Mouse (Mus musculus): ENCODE measurements around the gene Adgrl3.

DNA sequence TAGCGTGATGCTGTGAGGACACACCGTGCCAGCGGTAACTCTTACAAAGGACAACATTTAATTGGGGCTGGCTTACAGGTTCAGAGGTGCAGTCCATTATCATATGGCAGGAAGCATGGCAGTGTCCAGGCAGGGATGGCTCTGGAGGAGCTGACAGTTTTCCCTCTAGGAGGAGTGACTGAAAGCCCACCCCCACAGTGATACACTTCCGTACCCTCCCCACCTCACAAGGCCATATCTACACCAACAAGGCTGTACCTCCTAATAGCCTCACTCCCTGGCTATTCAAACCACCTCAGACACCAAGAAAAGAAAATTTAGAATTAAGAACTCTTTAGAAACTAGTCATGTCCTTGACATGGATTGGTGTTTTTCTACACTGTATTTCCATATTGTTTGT lies 583.0 kb downstream of the Adgrl3 start:
- TF ChIP-seq CTCF (IDR thresholded peaks at IDR 0.05; ENCODE audit: low read depth) (no peak), EP300 (optimal IDR thresholded peaks at IDR 0.05) (no peak)

Measured in stomach, postnatal 0 days (tissue).